Mouse (Mus musculus) lung, adult 2 months (tissue): ENCODE measurements at regions not wholly inside any gene's neighbourhood (a gene's known extent, or its start where the extent isn't known, plus 50 kb on each side); places are given as distances from the start of the nearest gene placed in this dataset.

Source experiments
- CTCF ChIP-seq: fragments of 200-500 bp; IDR thresholded peaks from 2 replicates; pipeline ENCODE4 v1.5.1; 2011; ENCODE audit warnings: mild to moderate bottlenecking, low read length, control low read depth; ENCODE audit not compliant: insufficient read depth
- POLR2A ChIP-seq: fragments of 200-500 bp; IDR thresholded peaks from 2 replicates; pipeline ENCODE4 v1.6.1; 2011; ENCODE audit warnings: low read depth, mild to moderate bottlenecking, control low read depth, low read length, borderline replicate concordance; ENCODE audit errors: extremely low read depth

DNA sequence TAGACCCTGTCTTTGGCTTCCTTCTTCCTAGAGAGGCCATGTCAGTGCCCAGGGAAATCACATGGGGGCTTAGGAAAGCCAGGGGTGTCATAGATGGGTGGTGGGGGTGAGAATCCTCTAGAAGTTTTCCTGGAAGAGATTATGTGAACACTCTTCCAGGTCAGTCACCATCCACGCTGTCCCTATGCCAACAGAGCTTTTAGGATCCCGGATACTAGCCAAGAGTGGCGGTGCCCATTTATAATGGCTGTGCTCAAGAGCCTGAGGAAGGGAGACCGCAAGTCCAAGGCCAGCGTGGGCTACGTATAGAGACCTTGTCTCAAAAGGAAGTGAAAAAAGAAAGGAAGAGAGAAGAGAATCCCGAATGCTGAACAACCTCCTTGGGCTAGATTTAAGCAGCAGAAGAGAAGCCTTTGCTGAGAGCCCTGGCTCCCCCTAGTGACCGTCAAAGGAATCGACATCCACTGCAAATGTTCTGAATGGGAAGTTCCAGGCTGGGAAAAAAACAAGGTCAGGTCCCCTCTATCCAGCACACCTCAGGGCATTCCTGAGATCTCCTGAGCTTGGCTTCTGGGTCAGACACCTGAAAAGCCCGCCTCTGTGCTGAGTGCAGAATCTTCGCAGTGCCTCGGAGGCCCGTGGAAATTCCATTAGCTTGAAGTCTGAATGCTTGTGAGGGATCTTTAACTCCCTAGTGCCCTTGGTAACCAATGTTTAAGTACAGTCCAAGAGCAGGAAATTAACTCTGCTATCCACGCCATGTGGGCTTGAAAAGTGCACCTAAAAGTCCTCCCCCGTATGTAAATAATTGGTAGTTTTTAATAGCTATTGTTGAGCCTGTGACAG, 50.5 kb upstream of the Cdh5 start:
- TF ChIP-seq POLR2A = no peak
- TF ChIP-seq CTCF = peak; percentile 83
